Mouse (Mus musculus): ENCODE results near the gene Ube3c. TPM values are rescaled to one million over a fixed set of nuclear protein-coding genes. Genes with fewer than 3 reads are reported as not detected.
"Not testable (repeated sequence)": the region's sequence is repeated elsewhere in the genome, so short reads cannot be mapped to it uniquely, and the experiment has no call there.

Ube3c gene
- polyA plus RNA-seq, 1 experiment from 2014 or later, result 45.1 TPM

DNA sequence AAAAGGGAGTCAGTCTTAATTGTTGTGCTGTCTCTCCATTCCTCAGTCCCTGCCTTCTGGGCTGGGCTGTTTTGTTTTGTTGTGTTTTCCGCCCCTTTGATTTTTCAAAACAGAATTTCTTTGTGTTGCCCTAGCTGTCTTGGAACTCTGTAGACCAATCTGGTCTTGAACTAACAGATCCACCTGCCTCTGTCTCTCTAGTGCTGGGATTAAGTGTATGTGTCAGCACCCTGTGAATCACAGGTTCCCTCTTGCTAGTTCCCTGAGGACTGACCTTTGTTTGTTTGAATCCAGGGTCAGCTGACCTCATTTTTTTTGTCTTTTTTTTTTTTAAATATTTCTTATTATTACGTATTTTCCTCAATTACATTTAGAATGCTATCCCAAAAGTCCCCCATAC, 60.9 kb downstream of the Ube3c start:
- no peaks in the 10 kb centered on the region for H3K4me1 ChIP-seq
- WGBS, result 96% methylated on average over 2 of the region's 2 CpGs
- no peaks in the 10 kb centered on the region for H3K27me3 ChIP-seq (replicated peaks)
- no peak overlapping the region for H3K4me2 ChIP-seq (replicated peaks)
- no peak for ATAC-seq (ENCODE audit: low FRiP score, low read depth)
- no peak overlapping the region for H3K9ac ChIP-seq
- H3K36me3 ChIP-seq, result peaks cover 44% of the 10 kb centered on the region
- H3K27ac ChIP-seq, result no peak overlapping the region
- no peaks in the 10 kb centered on the region for H3K9me3 ChIP-seq
- no peak overlapping the region for H3K4me3 ChIP-seq

- no peak for ATAC-seq (ENCODE audit: low FRiP score, low read depth)
- 93% methylated on average over 3 of the region's 3 CpGs for WGBS
- Histone ChIP-seq H3K9ac (no peak overlapping the region), H3K36me3 (peaks cover 39% of the 10 kb centered on the region), H3K4me3 (no peak overlapping the region), H3K4me1 (no peaks in the 10 kb centered on the region), H3K27me3 (replicated peaks) (no peaks in the 10 kb centered on the region), H3K4me2 (replicated peaks) (no peak overlapping the region), H3K27ac (no peak overlapping the region), H3K9me3 (no peaks in the 10 kb centered on the region)
Observed at GRCm38 (mm10) chr5:29631711-29632110, 62.7 kb downstream of the Ube3c start.

DNA sequence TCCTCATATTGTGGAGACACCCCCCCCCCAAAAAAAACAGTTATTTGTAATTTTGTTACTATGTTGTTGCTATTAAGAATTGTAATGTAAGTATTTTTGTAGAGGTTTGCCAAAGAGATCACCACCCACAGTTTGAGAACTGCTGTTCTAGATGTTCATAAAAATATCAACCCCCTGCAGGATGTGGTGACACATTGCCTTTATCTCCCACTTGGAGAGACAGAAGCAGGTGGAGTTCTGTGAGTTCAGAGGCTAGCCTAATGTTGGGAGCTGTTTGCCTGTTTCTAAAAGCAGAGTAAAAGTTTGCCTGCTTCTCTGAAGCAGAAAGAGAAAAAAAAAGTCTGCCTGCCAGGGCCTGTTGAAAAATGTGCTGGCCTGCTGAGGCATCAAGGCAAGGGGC, 67.3 kb downstream of the Ube3c start:
- Histone ChIP-seq H3K4me2 (replicated peaks) (no peak overlapping the region), H3K9ac (no peak overlapping the region), H3K27ac (no peak overlapping the region), H3K9me3 (no peaks in the 10 kb centered on the region), H3K4me3 (no peak overlapping the region), H3K4me1 (no peaks in the 10 kb centered on the region), H3K27me3 (replicated peaks) (no peaks in the 10 kb centered on the region), H3K36me3 (peaks cover 55% of the 10 kb centered on the region)
- ATAC-seq (ENCODE audit: low FRiP score, low read depth), result no peak

DNA sequence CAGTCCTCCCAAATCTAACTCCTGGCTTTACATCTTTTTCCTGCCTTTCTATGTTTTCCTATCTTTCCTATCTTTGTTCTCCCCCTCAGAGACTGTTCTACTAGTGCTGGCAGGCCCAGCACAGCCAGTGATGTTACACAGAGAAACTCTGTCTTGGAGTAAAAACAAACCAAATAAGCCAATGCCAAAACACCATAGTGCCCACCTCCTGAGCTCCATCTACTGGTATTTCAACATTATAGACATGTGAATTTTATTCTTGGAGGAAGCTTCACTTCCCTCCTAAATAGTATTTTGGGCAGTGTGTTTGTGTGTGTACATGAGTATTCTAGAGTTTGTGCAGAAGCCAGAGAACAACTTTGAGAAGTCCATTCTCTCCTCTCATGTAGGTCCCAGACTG, 67.8 kb downstream of the Ube3c start:
- no peak for ATAC-seq (ENCODE audit: low FRiP score, low read depth)
- Histone ChIP-seq H3K36me3 (peaks cover 53% of the 10 kb centered on the region), H3K4me2 (replicated peaks) (no peak overlapping the region), H3K4me3 (no peak overlapping the region), H3K9ac (no peak overlapping the region), H3K9me3 (no peaks in the 10 kb centered on the region), H3K27me3 (replicated peaks) (no peaks in the 10 kb centered on the region), H3K4me1 (no peaks in the 10 kb centered on the region), H3K27ac (no peak overlapping the region)

GRCm38 (mm10) chr5:29641124-29641884, 72.3 kb downstream of the Ube3c start:
- no peak for ATAC-seq (ENCODE audit: low FRiP score, low read depth)
- Histone ChIP-seq H3K4me3 (no peak overlapping the region), H3K9me3 (no peaks in the 10 kb centered on the region), H3K9ac (no peak overlapping the region), H3K27ac (no peak overlapping the region), H3K4me1 (no peaks in the 10 kb centered on the region), H3K36me3 (peaks cover 40% of the 10 kb centered on the region), H3K27me3 (replicated peaks) (no peaks in the 10 kb centered on the region), H3K4me2 (replicated peaks) (no peak overlapping the region)
- 93% methylated on average over 7 of the region's 7 CpGs for WGBS

DNA sequence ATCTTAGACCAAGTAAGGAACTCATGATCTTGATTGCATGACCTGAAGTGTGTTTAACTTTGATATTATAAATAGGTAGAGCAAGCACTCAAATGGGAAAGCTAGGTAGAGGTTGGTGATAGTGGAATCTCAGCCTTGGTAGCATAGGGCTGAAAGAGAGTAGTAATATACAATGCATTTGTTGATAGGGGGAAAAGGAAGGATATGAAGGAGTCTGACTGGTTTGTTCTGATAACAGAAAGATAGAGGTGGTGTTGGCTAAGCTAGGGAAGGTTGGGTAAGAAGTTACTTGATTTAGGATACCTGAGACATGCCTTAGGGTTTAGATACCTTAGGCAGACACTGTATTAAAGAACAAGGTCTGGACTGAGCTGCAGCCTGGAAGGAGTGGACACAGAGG, 82.7 kb downstream of the Ube3c start:
- H3K36me3 ChIP-seq, result peaks cover 17% of the 10 kb centered on the region
- no peak overlapping the region for H3K27ac ChIP-seq
- no peaks in the 10 kb centered on the region for H3K9me3 ChIP-seq
- no peaks in the 10 kb centered on the region for H3K27me3 ChIP-seq (replicated peaks)
- H3K4me3 ChIP-seq, result no peak overlapping the region
- no peak for ATAC-seq (ENCODE audit: low FRiP score, low read depth)
- no peaks in the 10 kb centered on the region for H3K4me1 ChIP-seq
- no peak overlapping the region for H3K9ac ChIP-seq
- H3K4me2 ChIP-seq (replicated peaks), result no peak overlapping the region

DNA sequence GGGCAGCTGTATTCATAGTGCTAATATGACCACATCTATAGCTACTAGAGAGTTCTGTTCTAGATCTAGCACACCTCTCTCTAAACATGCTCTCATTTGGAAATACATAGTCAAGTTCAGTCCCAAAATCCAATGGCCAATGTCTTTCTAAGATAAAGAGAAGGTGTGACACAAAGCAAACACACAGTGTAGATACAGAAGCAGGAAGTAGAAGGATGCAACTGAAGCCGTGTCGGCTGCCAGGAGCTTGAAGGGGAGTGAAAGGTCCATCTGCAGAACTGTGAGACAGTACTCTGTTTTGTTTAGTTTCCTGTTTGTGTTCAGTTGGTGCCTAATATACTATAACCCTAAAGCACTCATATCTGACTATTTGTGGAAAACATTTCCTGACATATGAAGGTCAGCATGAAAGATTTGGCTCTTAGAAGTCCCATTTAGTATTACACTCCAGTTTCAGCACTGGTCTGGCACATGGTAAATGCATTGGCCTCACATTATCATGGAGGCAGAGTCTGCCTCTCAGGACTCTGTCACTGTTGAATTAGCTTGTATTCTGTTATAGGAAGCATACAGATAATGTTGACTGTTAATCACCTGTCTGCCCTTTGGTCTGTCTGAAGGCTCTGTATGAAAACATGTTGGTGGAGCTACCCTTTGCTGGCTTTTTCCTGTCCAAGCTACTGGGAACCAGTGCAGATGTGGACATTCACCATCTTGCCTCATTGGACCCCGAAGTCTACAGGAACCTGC, 88.7 kb downstream of the Ube3c start:
- no peaks in the 10 kb centered on the region for H3K4me1 ChIP-seq
- ATAC-seq (ENCODE audit: low FRiP score, low read depth), result no peak
- H3K36me3 ChIP-seq, result peaks cover 29% of the 10 kb centered on the region
- H3K4me2 ChIP-seq (replicated peaks), result no peak overlapping the region
- H3K27ac ChIP-seq, result no peak overlapping the region
- 96% methylated on average over 3 of the region's 3 CpGs for WGBS
- H3K9ac ChIP-seq, result no peak overlapping the region
- H3K4me3 ChIP-seq, result no peak overlapping the region
- no peaks in the 10 kb centered on the region for H3K27me3 ChIP-seq (replicated peaks)
- no peaks in the 10 kb centered on the region for H3K9me3 ChIP-seq

DNA sequence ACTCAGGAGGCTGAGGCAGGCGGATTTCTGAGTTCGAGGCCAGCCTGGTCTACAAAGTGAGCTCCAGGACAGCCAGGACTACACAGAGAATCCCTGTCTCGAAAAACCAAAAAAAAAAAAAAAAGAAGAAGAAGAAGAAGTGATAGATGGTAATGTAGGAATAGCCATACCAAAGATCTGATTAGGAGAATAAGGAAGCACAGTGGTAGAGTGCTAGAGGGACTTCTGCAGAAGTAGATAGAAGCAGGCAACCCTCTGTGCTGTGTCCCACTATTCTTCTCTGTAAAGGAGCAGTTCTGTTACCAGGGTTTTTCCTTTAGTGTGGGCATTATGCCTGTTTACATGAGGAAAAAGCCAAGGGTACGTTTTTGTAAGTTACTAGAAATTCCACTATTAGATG, 92.2 kb downstream of the Ube3c start:
- H3K36me3 ChIP-seq, result peaks cover 52% of the 10 kb centered on the region
- WGBS, result 93% methylated on average over 4 of the region's 4 CpGs
- ATAC-seq (ENCODE audit: low FRiP score, low read depth); H3K9me3 ChIP-seq; H3K9ac ChIP-seq; H3K4me1 ChIP-seq; H3K27me3 ChIP-seq (replicated peaks); H3K4me2 ChIP-seq (replicated peaks); H3K27ac ChIP-seq; H3K4me3 ChIP-seq: not testable (repeated sequence)

DNA sequence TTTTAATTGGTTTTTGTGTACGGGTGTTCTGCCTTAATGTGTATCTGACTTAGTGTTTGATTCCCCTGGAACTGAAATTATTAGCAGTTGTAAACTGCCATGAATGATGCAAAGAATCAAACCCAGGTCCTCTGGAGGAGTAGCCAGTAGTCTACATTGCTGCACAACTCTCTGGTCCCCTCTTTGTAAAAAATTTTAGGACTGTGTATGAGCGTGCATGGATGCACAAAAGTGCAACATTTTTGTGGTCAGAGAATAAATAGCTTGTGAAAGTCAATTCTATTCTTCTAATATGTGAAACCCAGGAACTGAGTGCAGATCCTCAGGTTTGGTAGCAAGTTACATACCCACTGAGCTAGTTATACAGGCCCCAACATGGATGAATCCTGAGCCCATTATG, 96.3 kb downstream of the Ube3c start:
- no peak for ATAC-seq (ENCODE audit: low FRiP score, low read depth)
- H3K9me3 ChIP-seq, result no peaks in the 10 kb centered on the region
- peaks cover 67% of the 10 kb centered on the region for H3K36me3 ChIP-seq
- H3K4me1 ChIP-seq, result no peaks in the 10 kb centered on the region
- WGBS, result 95% methylated on average over 2 of the region's 2 CpGs
- no peak overlapping the region for H3K27ac ChIP-seq
- H3K27me3 ChIP-seq (replicated peaks), result no peaks in the 10 kb centered on the region
- H3K4me2 ChIP-seq (replicated peaks), result no peak overlapping the region
- no peak overlapping the region for H3K9ac ChIP-seq
- no peak overlapping the region for H3K4me3 ChIP-seq

DNA sequence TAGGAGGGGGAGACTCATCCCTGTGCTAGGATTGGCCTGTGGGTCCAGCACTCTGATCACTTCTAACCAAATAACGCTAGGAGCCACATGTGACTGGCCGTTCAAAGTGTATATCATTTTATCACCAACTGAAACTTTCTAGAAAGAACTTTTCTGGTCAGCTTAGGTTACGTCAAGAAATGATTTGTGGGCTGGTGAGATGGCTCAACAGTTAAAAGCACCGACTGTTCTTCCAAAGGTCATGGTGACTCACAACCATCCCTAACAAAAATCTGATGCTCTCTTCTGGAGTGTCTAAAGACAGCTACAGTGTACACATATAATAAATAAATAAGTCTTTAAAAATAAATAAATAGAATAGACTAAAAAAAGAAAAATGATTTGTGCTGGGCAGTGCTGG, 103.5 kb downstream of the Ube3c start:
- no peaks in the 10 kb centered on the region for H3K27me3 ChIP-seq (replicated peaks)
- peaks cover 70% of the 10 kb centered on the region for H3K36me3 ChIP-seq
- no peak overlapping the region for H3K27ac ChIP-seq
- H3K9me3 ChIP-seq, result no peaks in the 10 kb centered on the region
- no peak overlapping the region for H3K4me2 ChIP-seq (replicated peaks)
- H3K9ac ChIP-seq, result no peak overlapping the region
- 94% methylated on average over 4 of the region's 4 CpGs for WGBS
- no peaks in the 10 kb centered on the region for H3K4me1 ChIP-seq
- no peak for ATAC-seq (ENCODE audit: low FRiP score, low read depth)
- H3K4me3 ChIP-seq, result no peak overlapping the region

DNA sequence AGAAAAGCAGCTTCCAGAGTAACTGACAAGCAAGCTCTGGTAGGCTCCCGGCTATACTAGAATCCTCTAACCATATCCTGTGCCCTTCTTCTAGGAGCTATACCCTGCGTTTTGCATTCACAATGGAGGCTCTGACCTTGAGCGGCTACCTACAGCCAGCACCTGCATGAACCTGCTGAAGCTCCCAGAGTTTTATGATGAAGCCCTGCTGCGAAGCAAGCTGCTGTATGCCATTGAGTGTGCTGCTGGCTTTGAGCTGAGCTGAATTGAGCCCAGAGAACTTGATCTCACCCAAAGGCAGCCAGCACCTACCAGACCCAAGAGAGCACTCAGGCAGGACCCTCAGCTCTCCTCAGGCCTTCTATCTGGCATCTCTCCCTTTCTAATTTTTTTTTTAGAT, 105.3 kb downstream of the Ube3c start:
- no peaks in the 10 kb centered on the region for H3K27me3 ChIP-seq (replicated peaks)
- ATAC-seq (ENCODE audit: low FRiP score, low read depth), result no peak
- H3K4me2 ChIP-seq (replicated peaks), result no peak overlapping the region
- no peak overlapping the region for H3K27ac ChIP-seq
- H3K36me3 ChIP-seq, result peaks cover 56% of the 10 kb centered on the region
- H3K9ac ChIP-seq, result no peak overlapping the region
- no peaks in the 10 kb centered on the region for H3K9me3 ChIP-seq
- no peaks in the 10 kb centered on the region for H3K4me1 ChIP-seq
- 96% methylated on average over 4 of the region's 4 CpGs for WGBS
- no peak overlapping the region for H3K4me3 ChIP-seq

- no peak overlapping the region for H3K4me2 ChIP-seq (replicated peaks)
- no peaks in the 10 kb centered on the region for H3K9me3 ChIP-seq
- H3K27ac ChIP-seq, result no peak overlapping the region
- peaks cover 47% of the 10 kb centered on the region for H3K36me3 ChIP-seq
- no peak overlapping the region for H3K4me3 ChIP-seq
- H3K9ac ChIP-seq, result no peak overlapping the region
- 99% methylated on average over 3 of the region's 3 CpGs for WGBS
- no peaks in the 10 kb centered on the region for H3K4me1 ChIP-seq
- H3K27me3 ChIP-seq (replicated peaks), result no peaks in the 10 kb centered on the region
- no peak for ATAC-seq (ENCODE audit: low FRiP score, low read depth)
Observed at GRCm38 (mm10) chr5:29676445-29676844, 107.4 kb downstream of the Ube3c start.

- WGBS, result 89% methylated on average over 4 of the region's 4 CpGs
- ATAC-seq (ENCODE audit: low FRiP score, low read depth), result no peak
- Histone ChIP-seq H3K36me3 (peaks cover 3% of the 10 kb centered on the region), H3K27me3 (replicated peaks) (no peaks in the 10 kb centered on the region), H3K27ac (no peak overlapping the region), H3K4me2 (replicated peaks) (no peak overlapping the region), H3K4me3 (no peak overlapping the region), H3K4me1 (no peaks in the 10 kb centered on the region), H3K9me3 (no peaks in the 10 kb centered on the region), H3K9ac (no peak overlapping the region)
Observed at GRCm38 (mm10) chr5:29685085-29685484, 116.0 kb downstream of the Ube3c start.
